Mouse (Mus musculus) lung, postnatal 10 days (tissue): ENCODE measurements around the gene Enoph1.

Source experiments
- DNase-seq: peaks from one replicate; pipeline ENCODE4 v3.0.0; 2021

The Enoph1 gene

GRCm38 (mm10) chr5:100079931-100080275 lies 40.1 kb downstream of the Enoph1 start:
- no peak for DNase-seq

DNA sequence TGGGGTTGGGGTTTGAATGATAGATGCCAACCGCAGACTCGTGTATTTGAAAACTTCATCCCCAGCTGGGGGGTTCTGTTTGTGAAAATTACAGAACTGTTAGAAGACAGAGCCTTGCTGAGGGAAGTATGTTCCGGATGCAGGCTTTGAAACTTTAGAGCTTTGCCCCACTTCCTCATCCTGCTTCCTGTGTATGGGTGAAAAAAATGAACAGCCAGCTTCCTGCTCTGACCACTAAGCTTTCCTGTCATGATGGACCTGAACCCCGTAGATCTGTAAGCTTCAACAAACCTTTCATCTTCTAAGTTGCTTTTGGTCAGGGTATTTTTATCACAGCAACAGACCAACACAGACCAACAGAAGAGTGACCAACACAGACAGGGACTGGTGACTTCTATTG lies 42.2 kb downstream of the Enoph1 start:
- DNase-seq = no peak

DNA sequence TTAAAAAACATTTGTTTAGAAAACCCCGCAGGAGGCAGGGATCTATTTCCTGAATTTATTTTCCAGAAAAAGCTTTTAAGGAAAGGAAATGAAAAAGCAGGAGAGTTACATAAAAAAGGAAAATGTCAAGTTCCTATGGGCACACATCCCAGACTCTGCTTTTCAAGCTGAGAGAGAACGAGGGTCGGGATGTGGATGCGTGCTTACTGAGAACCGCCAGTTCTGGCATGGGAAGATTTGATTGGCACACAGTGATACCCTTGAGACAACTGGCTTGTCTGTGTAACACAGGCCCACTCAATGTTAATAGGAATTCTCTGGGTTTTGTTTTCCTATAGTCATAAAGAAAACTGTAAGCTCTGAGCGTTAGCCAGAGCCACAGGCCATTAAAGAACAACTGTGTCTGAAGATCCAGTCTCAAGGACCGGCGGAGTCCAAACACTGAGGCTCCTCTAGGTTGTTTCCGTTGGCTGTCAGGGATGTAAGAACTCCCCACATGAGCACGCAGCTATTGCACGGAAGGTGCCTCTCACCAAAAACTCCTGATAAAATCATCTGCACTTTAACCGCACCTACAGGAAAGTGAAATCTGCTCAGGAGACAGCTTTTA lies 44.3 kb downstream of the Enoph1 start:
- no peak for DNase-seq

- peak; percentile 45 for DNase-seq
These were observed 45.3 kb downstream of the Enoph1 start for GRCm38 (mm10) chr5:100085097-100085496.

GRCm38 (mm10) chr5:100090515-100091262 lies 50.9 kb downstream of the Enoph1 start:
- peak; percentile 25 for DNase-seq

GRCm38 (mm10) chr5:100091263-100091594 lies 51.4 kb downstream of the Enoph1 start:
- DNase-seq = no peak

GRCm38 (mm10) chr5:100091602-100092001 lies 51.8 kb downstream of the Enoph1 start:
- no peak for DNase-seq

DNA sequence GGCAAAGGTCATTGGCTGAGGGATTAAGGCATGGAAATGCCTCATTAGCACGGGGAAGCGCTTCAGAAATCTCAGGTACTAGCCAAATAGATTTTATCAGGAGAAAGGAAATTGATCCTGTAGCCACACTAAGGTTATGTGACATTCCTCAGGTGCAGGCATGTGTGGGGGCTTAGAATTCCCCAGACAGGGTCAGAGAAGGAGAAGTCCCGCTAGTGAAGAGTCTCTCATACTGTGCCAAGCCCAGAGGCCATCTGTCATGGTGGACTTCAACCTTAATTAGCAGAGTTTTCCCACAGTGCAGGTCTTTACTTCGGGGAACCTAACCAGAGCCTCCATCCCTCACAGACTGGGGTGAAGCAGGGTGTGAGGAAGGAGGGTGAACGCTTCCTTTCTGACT lies 57.2 kb downstream of the Enoph1 start:
- DNase-seq = no peak

DNA sequence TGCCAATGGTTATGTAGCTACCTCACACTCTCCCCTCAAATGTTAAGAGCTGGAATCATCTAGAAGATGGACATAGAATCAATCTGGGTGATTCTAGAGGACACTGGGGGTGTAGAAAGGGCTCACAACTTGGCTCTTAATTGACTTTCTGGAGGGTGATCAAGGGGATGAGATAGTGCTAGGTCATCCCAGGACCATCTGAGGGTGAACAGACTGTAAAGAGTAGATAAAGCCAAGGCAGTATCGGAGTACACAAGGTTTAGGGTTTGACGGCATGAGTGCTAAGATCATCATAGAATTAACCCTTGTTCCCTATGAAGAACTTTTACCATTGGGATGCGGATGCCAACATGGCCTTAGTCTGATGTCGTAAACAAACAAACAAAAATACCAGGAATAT lies 58.2 kb downstream of the Enoph1 start:
- no peak for DNase-seq

- no peak for DNase-seq
These were observed 62.6 kb downstream of the Enoph1 start for GRCm38 (mm10) chr5:100102395-100102794.

- peak; percentile 73 for DNase-seq
These were observed 69.1 kb downstream of the Enoph1 start for GRCm38 (mm10) chr5:100108866-100109265.

GRCm38 (mm10) chr5:100109543-100110282 lies 69.9 kb downstream of the Enoph1 start:
- DNase-seq = peak; percentile 72

DNA sequence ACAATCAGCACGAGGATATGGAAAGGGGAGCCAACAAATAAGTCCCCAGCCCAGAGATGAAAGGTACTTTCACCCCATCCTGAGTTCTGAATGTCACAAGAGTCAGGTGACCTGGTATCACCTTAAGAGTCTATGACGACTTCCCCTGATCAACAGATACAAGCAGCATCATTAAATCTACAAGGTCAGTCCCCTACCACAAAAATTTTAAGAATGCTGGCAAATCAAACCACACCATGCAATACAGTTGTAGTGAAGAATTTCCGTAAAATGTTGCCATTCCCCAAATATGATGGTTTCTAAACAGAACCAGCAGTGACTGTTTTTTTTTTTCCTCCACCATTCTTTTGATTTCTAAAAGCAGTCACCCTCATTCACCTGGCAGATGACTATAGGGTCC lies 70.8 kb downstream of the Enoph1 start:
- DNase-seq = no peak

DNA sequence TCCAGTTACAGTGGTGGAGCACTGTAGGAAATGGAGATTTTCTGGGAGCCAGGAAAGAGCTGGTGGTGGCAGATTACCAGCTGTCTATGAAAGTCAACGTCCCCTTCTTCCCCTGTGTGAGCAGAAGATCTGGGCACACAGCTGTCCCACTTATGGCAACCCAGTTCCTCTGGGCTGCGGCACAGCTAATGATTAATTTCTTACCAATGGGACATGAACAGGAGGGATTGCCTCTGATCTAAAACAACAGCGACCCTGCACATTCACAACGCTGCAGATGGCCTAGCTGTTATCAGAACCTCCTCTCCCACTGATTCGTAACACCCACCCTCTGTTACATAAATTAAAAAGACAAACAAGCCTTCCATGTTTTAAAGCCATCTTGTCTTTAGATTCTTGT lies 73.6 kb downstream of the Enoph1 start:
- no peak for DNase-seq
